Mouse (Mus musculus) hindbrain, embryonic 14.5 days (tissue): ENCODE data around the gene Slamf7. TPM values are rescaled to one million over a fixed set of nuclear protein-coding genes. Genes with fewer than 3 reads are reported as not detected.

Experiments
- ATAC-seq: fragments of 200-750 bp; cut with Nextera tagmentation; 2 replicates; pipeline ENCODE4 v1.8.0; 2017; ENCODE audit warnings: moderate number of reproducible peaks, mild to moderate bottlenecking, moderate TSS enrichment, moderate library complexity; ENCODE audit not compliant: low FRiP score
- DNase-seq: peaks from one replicate; pipeline ENCODE4 v3.0.0-alpha.2; 2015; ENCODE audit warnings: low spot score
- H3K27ac ChIP-seq: fragments of 300-500 bp; sonication (generic); 2 replicates; pipeline ENCODE4 v1.5.1; 2014; ENCODE audit warnings: mild to moderate bottlenecking, moderate library complexity
- H3K27me3 ChIP-seq: fragments of 300-500 bp; sonication (generic); 2 replicates; pipeline ENCODE4 v1.6.1; 2014; ENCODE audit warnings: mild to moderate bottlenecking, low read length, mixed read lengths; ENCODE audit not compliant: control insufficient read depth, insufficient read depth
- H3K36me3 ChIP-seq: fragments of 300-500 bp; sonication (generic); replicated peaks from 2 replicates; pipeline ENCODE4 v1.6.1; 2014; ENCODE audit not compliant: control insufficient read depth, insufficient read depth
- H3K4me1 ChIP-seq: fragments of 300-500 bp; sonication (generic); replicated peaks from 2 replicates; pipeline ENCODE4 v1.6.1; 2014; ENCODE audit warnings: antibody characterized with exemption, low read length, mixed read lengths; ENCODE audit not compliant: control insufficient read depth, insufficient read depth
- H3K4me2 ChIP-seq: fragments of 300-500 bp; sonication (generic); replicated peaks from 2 replicates; pipeline ENCODE4 v1.6.1; 2014; ENCODE audit warnings: mild to moderate bottlenecking, moderate library complexity
- H3K4me3 ChIP-seq: fragments of 300-500 bp; sonication (generic); replicated peaks from 2 replicates; pipeline ENCODE4 v1.5.1; 2014; ENCODE audit warnings: mild to moderate bottlenecking, low read length
- H3K9ac ChIP-seq: fragments of 300-500 bp; sonication (generic); 2 replicates; pipeline ENCODE4 v1.6.1; 2014
- H3K9me3 ChIP-seq: fragments of 300-500 bp; sonication (generic); 2 replicates; pipeline ENCODE4 v1.6.1; 2016; ENCODE audit warnings: low read length; ENCODE audit not compliant: control insufficient read depth
- WGBS: fragments of 180-500 bp; shearing (Covaris S2); extraction: QIAGEN DNeasy Blood & Tissue Kit; methylation state at CpG from one replicate; pipeline ENCODE4 v1.1.7; 2014; 5-methylcytosine and 5-hydroxymethylcytosine counted together
- polyA plus RNA-seq: library from polyadenylated mRNA; unstranded; fragments of >200 nt; fragmentation: Nextera tagmentation; extraction: Ambion mirVana; gene quantifications from 2 replicates; pipeline ENCODE4 v1.2.1, GENCODE M21; 2014

Slamf7 gene
- polyA plus RNA-seq: not detected in 2 replicates

DNA sequence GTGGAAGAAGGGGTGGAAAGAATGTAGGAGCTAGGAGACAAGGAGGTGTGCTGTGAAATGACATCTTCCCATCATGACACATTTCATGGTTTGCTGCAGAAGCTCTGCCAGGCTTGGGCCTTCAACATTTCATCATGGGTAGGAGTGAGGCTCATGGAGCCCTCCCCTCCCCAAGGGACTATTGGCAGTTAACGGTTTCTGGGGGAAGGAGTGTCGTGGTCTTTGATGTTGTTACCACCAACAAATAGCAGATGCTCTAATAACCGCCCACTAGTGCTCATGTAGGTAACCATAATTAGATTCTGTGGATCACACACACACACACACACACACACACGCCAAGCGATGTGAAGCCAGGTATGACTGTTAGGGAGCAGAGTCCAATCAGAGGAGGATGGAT, at the start of gene Slamf7:
Gene Slamf7 (minus strand): TSS at position 302 of the 400 bp plus-strand sequence.
- no peak for DNase-seq
- ATAC-seq: no peak

DNA sequence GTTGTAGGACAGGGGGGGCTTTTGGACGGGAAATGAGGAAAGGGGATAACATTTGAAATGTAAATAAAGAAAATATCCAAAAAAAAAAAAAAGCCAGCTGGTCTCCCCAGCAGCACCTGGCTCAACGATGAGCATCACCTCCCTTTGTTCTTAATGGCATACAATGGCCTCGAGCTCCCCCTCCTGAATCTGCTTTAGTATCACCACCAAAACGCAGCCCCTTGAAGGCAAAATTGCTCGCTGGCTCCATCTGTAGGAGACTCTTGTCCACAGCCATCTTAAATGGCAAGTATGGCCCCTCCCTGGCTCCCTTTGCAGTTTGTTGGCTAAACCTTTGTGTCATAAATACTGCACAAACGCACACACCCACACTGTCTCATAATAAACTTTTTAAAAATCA, 46.1 kb upstream of the Slamf7 start:
- Histone ChIP-seq H3K27ac (no peak overlapping the region), H3K4me2 (no peak overlapping the region), H3K4me1 (no peaks in the 10 kb centered on the region), H3K27me3 (no peaks in the 10 kb centered on the region), H3K36me3 (no peaks in the 10 kb centered on the region), H3K9me3 (no peaks in the 10 kb centered on the region), H3K4me3 (no peak overlapping the region), H3K9ac (no peak overlapping the region)
- peak; percentile 45 for DNase-seq
- ATAC-seq: no peak
- WGBS: 24% methylated on average over 6 of the region's 6 CpGs

More for the DNA sequence above, at the start of gene Slamf7:
- H3K27me3 ChIP-seq: no peaks in the 10 kb centered on the region
- 91% methylated on average over 5 of the region's 5 CpGs for WGBS
- no peak within 1 kb of the TSS for H3K27ac ChIP-seq
- no peaks in the 10 kb centered on the region for H3K36me3 ChIP-seq
- H3K4me3 ChIP-seq: no peak within 1 kb of the TSS
- H3K4me1 ChIP-seq: no peaks in the 10 kb centered on the region
- H3K9ac ChIP-seq: no peak within 1 kb of the TSS
- H3K9me3 ChIP-seq: no peaks in the 10 kb centered on the region
- H3K4me2 ChIP-seq: no peak within 1 kb of the TSS

DNA sequence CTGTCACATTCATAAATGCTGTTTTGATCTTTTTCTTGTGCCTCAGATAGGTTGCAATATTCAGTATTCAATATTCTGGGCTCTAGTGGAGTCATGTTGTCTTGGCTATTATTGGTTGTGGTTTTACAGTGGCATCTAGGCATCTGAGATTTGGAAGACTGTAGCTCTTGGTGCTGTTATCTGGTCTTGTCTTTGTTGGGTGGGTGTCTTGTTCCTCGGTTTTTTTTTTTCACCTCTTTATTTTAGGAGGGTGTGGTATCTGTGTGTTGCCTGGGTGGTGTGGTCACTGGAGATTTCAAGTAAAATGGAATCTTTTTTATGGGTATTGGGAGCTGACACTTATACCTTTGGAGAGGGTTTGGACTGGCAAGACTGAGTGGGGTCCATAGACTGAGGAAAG, 41.1 kb upstream of the Slamf7 start:
- no peak for ATAC-seq
- 96% methylated on average over 1 of the region's 1 CpGs for WGBS
- Histone ChIP-seq H3K27ac (no peak overlapping the region), H3K4me1 (no peaks in the 10 kb centered on the region), H3K4me3 (no peak overlapping the region), H3K4me2 (no peak overlapping the region), H3K9me3 (peaks cover 5% of the 10 kb centered on the region; the same call in 1 of the 2 replicates), H3K9ac (no peak overlapping the region), H3K36me3 (no peaks in the 10 kb centered on the region), H3K27me3 (no peaks in the 10 kb centered on the region)
- no peak for DNase-seq

DNA sequence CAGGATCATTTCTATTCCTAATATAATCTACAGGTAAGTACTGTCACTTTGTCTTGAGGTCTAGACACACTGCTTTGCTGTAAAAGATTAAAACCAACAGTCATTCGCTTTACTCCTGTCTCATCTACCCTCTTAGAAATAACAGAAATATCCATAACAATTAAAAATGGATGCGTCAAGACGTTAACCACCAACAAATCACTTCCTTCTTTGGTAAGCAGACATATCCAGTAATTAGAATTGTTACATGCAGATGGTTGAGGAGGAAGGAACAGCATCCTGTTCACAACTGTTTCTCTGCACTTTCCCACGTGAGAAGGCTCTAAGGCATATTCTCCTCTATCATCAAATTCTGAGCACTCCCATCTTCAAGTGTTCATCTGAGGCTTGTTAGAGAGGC, 34.5 kb upstream of the Slamf7 start:
- H3K4me3 ChIP-seq: no peak overlapping the region
- H3K27ac ChIP-seq: no peak overlapping the region
- DNase-seq (no peak), ATAC-seq (no peak)
- no peaks in the 10 kb centered on the region for H3K36me3 ChIP-seq
- H3K9me3 ChIP-seq: no peaks in the 10 kb centered on the region
- no peaks in the 10 kb centered on the region for H3K27me3 ChIP-seq
- H3K4me1 ChIP-seq: no peaks in the 10 kb centered on the region
- 91% methylated on average over 4 of the region's 4 CpGs for WGBS
- H3K4me2 ChIP-seq: no peak overlapping the region
- no peak overlapping the region for H3K9ac ChIP-seq

DNA sequence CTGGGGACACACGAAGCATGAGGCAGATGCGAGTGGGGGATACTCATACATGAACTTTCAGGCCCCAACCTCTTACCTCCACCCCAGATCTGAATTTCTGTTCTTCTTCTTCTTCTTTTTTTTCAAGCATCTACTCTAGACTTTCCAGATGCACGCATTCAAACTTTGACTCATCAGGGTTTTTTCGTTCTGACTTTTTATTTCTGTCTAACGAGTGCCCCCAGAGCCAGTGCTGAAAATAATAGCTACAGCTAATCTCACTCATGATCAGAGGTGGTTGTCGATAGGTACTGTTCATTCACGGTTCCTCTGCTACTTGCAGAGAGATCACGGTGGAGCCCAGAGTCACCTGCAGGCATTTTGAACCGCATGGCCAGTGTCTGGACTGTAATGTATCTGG, 32.1 kb upstream of the Slamf7 start:
- ATAC-seq (no peak), DNase-seq (no peak)
- H3K9ac ChIP-seq: no peak overlapping the region
- no peak overlapping the region for H3K4me2 ChIP-seq
- H3K9me3 ChIP-seq: no peaks in the 10 kb centered on the region
- WGBS: 92% methylated on average over 9 of the region's 9 CpGs
- no peak overlapping the region for H3K4me3 ChIP-seq
- H3K4me1 ChIP-seq: no peaks in the 10 kb centered on the region
- no peak overlapping the region for H3K27ac ChIP-seq
- H3K36me3 ChIP-seq: no peaks in the 10 kb centered on the region
- no peaks in the 10 kb centered on the region for H3K27me3 ChIP-seq

DNA sequence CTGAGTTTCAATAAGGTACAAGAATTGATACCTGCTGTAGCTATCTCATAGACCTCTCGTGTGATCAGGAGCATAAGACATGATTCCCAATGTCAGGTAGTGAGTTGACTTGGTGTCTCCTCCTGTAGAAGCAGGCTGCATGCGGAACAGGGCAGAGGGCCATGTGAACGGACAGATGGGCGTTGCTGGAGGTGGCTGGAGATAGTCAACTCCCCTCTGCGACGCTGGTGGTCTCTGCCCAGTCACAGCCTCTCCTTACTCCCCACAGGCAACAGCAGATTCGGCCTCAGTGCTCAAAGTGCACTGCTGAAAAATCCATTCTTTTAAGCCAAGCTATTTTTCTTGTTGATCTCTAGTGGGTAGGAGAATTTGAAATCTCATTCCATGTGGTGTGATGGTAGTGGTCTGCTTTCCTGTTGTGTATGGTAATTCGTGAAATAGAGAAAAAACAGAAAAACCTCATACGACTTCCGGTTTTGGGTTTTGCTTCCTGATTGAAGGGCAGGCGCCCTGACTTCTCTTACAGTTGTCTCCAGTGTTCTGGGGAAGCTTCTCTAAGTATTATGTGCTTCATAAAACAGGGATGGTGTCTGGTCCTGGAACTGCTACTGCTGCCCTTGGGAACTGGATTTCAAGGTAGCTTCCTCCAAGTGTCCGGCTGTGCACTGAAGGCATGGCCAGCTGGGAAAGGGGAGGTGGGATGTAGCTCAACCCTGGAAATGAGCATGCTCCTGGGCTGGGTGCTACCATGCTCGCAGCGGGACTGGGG, 28.9 kb upstream of the Slamf7 start, which contains the start of gene Cd48:
Gene Cd48 (plus strand): TSS at position 479 of the 769 bp plus-strand sequence.
- Histone ChIP-seq H3K4me1 (no peaks in the 10 kb centered on the region), H3K36me3 (no peaks in the 10 kb centered on the region), H3K9ac (no peak within 1 kb of the TSS), H3K9me3 (no peaks in the 10 kb centered on the region), H3K4me2 (no peak within 1 kb of the TSS), H3K27me3 (no peaks in the 10 kb centered on the region), H3K4me3 (no peak within 1 kb of the TSS), H3K27ac (no peak within 1 kb of the TSS)
- 88% methylated on average over 14 of the region's 14 CpGs for WGBS
- DNase-seq (no peak), ATAC-seq (no peak)

DNA sequence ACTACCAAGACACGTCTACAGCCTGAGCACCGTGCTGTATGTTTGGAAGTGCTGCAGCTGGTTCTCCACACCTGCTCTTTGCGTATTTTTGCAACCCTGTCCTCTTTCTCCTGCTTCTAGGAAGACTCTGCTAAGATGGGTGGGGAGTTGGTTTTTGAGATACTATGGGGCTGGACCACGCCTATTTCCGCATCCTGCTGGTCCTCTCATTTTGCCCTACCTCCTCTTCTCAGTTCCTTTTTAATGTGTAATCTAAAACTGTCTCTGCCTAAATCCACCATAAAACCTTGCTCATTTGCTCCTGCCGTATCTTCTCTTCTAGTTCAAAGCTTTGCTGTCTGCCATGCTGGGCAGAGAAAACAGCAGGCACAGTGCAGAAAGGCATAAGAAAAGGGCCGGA, 28.2 kb upstream of the Slamf7 start:
- H3K27ac ChIP-seq: no peak overlapping the region
- no peak for ATAC-seq
- H3K9me3 ChIP-seq: no peaks in the 10 kb centered on the region
- no peak overlapping the region for H3K9ac ChIP-seq
- H3K36me3 ChIP-seq: no peaks in the 10 kb centered on the region
- no peak overlapping the region for H3K4me2 ChIP-seq
- H3K27me3 ChIP-seq: no peaks in the 10 kb centered on the region
- DNase-seq: no peak
- 93% methylated on average over 7 of the region's 7 CpGs for WGBS
- no peaks in the 10 kb centered on the region for H3K4me1 ChIP-seq
- no peak overlapping the region for H3K4me3 ChIP-seq

DNA sequence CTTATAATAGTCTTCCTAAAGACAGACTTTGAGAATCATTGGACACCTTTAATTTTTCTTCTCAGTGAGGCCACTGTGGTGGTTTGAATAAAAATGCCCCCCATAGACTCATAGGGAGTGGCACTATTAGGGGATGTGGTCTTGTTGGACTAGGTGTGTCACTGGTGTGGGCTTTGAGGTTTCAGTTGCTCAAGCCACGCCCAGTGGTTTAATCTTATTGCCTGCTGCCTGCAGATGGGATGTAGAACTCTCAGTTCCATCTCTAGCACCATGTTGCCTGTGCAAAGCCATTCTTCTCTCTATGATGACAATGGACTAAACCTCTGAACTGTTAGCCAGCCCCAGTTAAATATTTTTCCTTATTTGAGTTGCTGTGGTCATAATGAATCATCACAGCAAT, 24.9 kb upstream of the Slamf7 start:
- Histone ChIP-seq H3K36me3 (no peaks in the 10 kb centered on the region), H3K27ac (no peak overlapping the region), H3K4me1 (no peaks in the 10 kb centered on the region), H3K9me3 (no peaks in the 10 kb centered on the region), H3K4me3 (no peak overlapping the region), H3K9ac (no peak overlapping the region), H3K27me3 (no peaks in the 10 kb centered on the region), H3K4me2 (no peak overlapping the region)
- WGBS: 86% methylated on average over 1 of the region's 1 CpGs
- no peak for DNase-seq
- ATAC-seq: no peak

DNA sequence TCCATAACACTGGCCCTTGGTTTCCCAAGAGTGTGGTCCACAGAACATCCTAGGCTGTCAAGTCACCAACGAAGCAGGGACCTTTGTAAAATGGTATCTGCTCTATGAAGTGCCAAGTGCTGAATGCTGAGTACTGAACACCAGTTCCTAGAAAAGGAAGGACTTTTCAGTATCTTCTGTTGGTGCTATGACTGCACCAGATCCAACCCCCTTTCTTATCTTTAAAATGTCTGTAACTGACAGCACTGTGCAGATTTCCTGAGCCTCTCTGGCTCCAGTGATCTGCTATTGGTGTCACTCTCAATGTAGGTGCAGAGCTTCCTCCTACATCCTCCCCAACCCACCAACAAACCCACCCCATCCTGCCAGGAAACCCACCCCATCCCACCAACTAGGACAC, 21.6 kb upstream of the Slamf7 start:
- Histone ChIP-seq H3K27ac (no peak overlapping the region), H3K9ac (no peak overlapping the region), H3K4me1 (no peaks in the 10 kb centered on the region), H3K4me3 (no peak overlapping the region), H3K9me3 (no peaks in the 10 kb centered on the region), H3K27me3 (no peaks in the 10 kb centered on the region), H3K4me2 (no peak overlapping the region), H3K36me3 (no peaks in the 10 kb centered on the region)
- ATAC-seq: no peak
- DNase-seq: no peak
- WGBS: 86% methylated on average over 1 of the region's 1 CpGs
